Mouse (Mus musculus) G1E (cell line): ENCODE data around the gene Zfp366. TPM values are rescaled to one million over a fixed set of nuclear protein-coding genes. Genes with fewer than 3 reads are reported as not detected.

Experiments
- ATAC-seq: 2 replicates; pipeline ENCODE4 v1.8.0; 2016; ENCODE audit warnings: mild to moderate bottlenecking; ENCODE audit not compliant: insufficient number of reproducible peaks, poor library complexity, low FRiP score, severe bottlenecking; ENCODE audit errors: extremely low read depth
- DNase-seq: peaks from one replicate; pipeline ENCODE4 v3.0.0; 2012; ENCODE audit warnings: low spot score
- H3K27me3 ChIP-seq: 2 replicates; pipeline ENCODE4 v1.6.1; 2012; ENCODE audit warnings: mild to moderate bottlenecking, low read length, inconsistent platforms; ENCODE audit not compliant: insufficient read depth
- H3K36me3 ChIP-seq: replicated peaks from 2 replicates; pipeline ENCODE3; 2012; ENCODE audit warnings: mild to moderate bottlenecking, inconsistent platforms
- H3K4me1 ChIP-seq: 2 replicates; pipeline ENCODE4 v1.6.1; 2012; ENCODE audit warnings: low read depth, low read length, inconsistent platforms, mixed read lengths; ENCODE audit not compliant: insufficient read depth
- H3K4me3 ChIP-seq: 2 replicates; pipeline ENCODE4 v1.5.1; 2012; ENCODE audit warnings: low read depth, mild to moderate bottlenecking, inconsistent platforms, low read length, moderate library complexity, mixed read lengths
- H3K9me3 ChIP-seq: replicated peaks from 2 replicates; pipeline ENCODE4 v1.6.1; 2012; ENCODE audit warnings: inconsistent platforms
- CTCF ChIP-seq: IDR thresholded peaks from 2 replicates; pipeline ENCODE4 v1.5.1; 2012; ENCODE audit warnings: low read depth, low read length, inconsistent platforms, mixed read lengths
- GATA1 ChIP-seq: IDR thresholded peaks from 2 replicates; pipeline ENCODE4 v1.6.1; 2012; ENCODE audit warnings: borderline replicate concordance, low read length, inconsistent platforms, mixed read lengths
- GATA2 ChIP-seq: IDR thresholded peaks from 2 replicates; pipeline ENCODE4 v1.6.1; 2012; ENCODE audit warnings: low read depth, low read length, inconsistent platforms, borderline replicate concordance
- POLR2AphosphoS5 ChIP-seq: IDR thresholded peaks from 2 replicates; pipeline ENCODE4 v1.6.1; 2012; ENCODE audit warnings: low read depth, low read length, inconsistent platforms; ENCODE audit not compliant: insufficient replicate concordance
- TAL1 ChIP-seq: conservative IDR thresholded peaks from 2 replicates; pipeline ENCODE4 v1.6.1; 2012; ENCODE audit warnings: low read depth, low read length, inconsistent platforms, mixed read lengths
- polyA plus RNA-seq: library from polyadenylated mRNA; stranded (reverse); fragments of >175 nt; gene quantifications from 2 replicates; pipeline ENCODE4 v1.2.3, GENCODE M21; 2012
- total RNA-seq, 2 experiments: library from RNA; stranded (forward) in 1 of 2; stranded (reverse) in 1 of 2; fragments of 200-1000 nt in 1 of 2; fragments of >200 nt in 1 of 2; fragmentation: Nextera tagmentation in 1 of 2; gene quantifications; 2 replicates each; pipeline ENCODE4 v1.2.3; 2014 to 2017

Zfp366 gene
- total and polyA plus RNA-seq, 3 experiments = 0.05 TPM; not detected in 2

DNA sequence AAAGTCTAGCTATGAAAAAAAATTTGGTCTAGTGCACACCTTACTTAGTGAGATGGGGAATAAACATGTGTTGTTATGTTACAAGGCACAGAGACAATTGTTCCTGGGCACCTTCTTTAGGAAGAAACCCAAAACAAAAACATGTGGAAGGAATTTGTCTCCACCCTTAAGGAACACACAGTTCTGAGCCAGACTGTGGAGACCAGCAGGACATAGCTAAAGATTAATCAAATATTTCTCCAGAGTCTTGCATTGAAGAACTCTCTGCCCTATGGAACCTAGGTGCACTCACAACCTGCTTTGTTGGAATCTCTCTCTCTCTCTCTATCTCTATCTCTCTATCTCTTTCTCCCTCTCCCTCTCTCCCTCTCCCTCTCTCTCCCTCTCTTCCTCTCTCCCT is 69.6 kb downstream of the Zfp366 start:
- no peaks in the 10 kb centered on the region for H3K9me3 ChIP-seq
- DNase-seq (no peak), ATAC-seq (no peak)
- no peaks in the 10 kb centered on the region for H3K36me3 ChIP-seq
- no peak for TF ChIP-seq POLR2AphosphoS5
- no peak for TF ChIP-seq GATA2
- no peak overlapping the region for H3K4me3 ChIP-seq
- H3K4me1 ChIP-seq = no peaks in the 10 kb centered on the region
- H3K27me3 ChIP-seq = peaks cover 8% of the 10 kb centered on the region

DNA sequence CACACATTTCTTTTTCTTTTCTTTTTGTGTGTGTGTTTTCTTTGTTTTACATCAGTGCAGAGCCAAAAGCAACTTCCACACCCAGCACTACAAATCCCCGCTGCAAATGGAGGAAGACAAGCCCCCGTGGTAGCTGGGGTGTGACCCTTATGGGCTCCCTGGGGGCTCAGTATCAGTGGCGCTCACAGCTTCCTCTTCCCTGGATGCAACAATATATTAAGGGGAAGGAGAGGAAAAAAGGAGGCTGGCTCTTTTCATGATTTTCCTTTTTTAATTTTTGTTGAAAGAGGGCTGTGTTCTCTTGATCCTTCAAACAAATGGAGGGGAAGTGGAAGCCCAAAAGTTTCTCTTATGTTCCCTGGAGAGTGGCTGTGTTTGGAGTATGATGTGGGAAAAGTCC is 70.2 kb downstream of the Zfp366 start:
- Histone ChIP-seq H3K4me3 (no peak overlapping the region), H3K4me1 (no peaks in the 10 kb centered on the region)

DNA sequence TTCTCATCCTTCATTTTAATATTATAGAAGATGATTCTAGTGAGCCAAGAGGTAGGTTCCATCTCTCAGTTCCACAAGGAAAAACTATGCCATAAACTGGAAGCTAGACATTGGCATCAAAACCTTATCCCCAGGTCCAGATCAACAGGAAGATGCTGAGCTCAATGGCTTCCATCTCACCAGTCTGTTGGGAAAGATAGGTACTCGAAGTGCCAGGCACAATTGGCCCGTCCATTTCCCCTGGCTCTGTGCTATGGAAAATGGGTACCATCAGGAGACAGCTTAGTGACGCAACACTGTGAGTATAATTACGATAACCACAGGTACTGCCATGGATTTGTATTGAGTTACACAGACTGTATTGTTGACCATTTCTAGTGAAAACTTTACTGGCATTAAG is 72.3 kb downstream of the Zfp366 start:
- DNase-seq = no peak
- TF ChIP-seq TAL1 = no peak
- no peak for TF ChIP-seq POLR2AphosphoS5
- no peak for TF ChIP-seq GATA1
- TF ChIP-seq GATA2 = no peak
- no peak for TF ChIP-seq CTCF
- Histone ChIP-seq H3K4me3 (no peak overlapping the region), H3K4me1 (no peaks in the 10 kb centered on the region), H3K9me3 (no peaks in the 10 kb centered on the region), H3K27me3 (peaks cover 5% of the 10 kb centered on the region; the same call in 1 of the 2 replicates), H3K36me3 (no peaks in the 10 kb centered on the region)
- no peak for ATAC-seq

More for the DNA sequence above, 70.2 kb downstream of the Zfp366 start:
- ATAC-seq = no peak
- H3K27me3 ChIP-seq = peaks cover 8% of the 10 kb centered on the region
- TF ChIP-seq TAL1 (no peak), GATA1 (no peak), CTCF (no peak), POLR2AphosphoS5 (no peak), GATA2 (no peak)
- H3K36me3 ChIP-seq = no peaks in the 10 kb centered on the region
- H3K9me3 ChIP-seq = no peaks in the 10 kb centered on the region
- no peak for DNase-seq

DNA sequence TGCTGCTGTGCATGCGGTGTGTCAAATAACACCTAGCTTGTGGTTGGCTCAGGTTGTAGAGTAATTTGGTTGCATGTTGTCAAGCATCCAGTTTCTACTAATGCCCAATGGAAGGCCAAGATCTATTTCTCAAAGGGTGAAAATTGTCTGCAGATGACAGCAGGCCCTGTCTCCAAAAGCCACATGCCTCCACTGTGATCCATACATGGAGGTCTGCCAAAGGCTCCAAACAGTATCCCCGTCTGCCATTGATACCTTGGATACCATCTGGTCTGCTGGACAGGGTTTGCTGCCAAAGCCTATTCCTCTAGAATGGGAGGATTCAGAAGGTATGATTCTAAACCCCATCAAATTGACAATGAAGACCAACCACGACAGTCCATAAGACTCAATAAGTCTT is 74.1 kb downstream of the Zfp366 start:
- H3K27me3 ChIP-seq = peaks cover 5% of the 10 kb centered on the region; the same call in 1 of the 2 replicates
- TF ChIP-seq CTCF = no peak
- no peak for TF ChIP-seq GATA2
- no peak for TF ChIP-seq TAL1
- no peak for TF ChIP-seq POLR2AphosphoS5
- no peak for TF ChIP-seq GATA1
- DNase-seq (no peak), ATAC-seq (no peak)
- H3K36me3 ChIP-seq = no peaks in the 10 kb centered on the region
- H3K9me3 ChIP-seq = no peaks in the 10 kb centered on the region
- H3K4me1 ChIP-seq = no peaks in the 10 kb centered on the region
- H3K4me3 ChIP-seq = no peak overlapping the region

DNA sequence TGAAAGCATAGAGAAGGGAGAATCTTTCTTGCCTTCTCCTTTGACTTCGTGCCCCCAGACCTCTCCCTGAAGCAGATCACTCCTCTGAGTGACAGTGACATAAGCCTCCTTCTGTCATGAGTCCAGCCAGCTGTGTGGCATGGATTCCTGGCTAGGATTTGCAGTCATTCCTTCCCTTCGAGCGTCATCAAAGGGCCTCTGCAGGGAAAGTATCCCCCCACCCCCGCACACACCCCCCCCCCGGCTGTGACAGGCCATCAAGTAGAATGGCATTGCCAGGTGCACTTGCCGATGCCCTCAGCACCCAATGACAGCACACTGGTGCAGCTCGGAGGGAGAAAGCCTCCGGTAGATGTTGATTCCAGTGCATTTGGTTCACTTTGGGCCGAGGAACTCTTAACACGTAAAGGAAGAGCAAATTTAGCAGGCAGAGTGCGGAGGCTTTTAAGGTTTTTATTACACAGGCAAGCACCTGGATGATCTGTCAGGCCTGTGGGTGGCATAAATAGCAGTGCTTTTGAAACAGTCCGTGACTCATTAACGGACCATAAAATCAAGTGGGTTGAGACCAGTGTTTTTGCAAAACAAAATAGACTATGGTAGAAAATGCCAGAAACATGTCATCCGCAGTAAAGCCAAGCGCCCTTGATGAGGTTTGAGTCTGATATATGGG is 75.0 kb downstream of the Zfp366 start:
- ATAC-seq (no peak), DNase-seq (no peak)
- H3K36me3 ChIP-seq = no peaks in the 10 kb centered on the region
- TF ChIP-seq GATA1 = no peak
- no peak for TF ChIP-seq TAL1
- TF ChIP-seq CTCF = no peak
- TF ChIP-seq POLR2AphosphoS5 = no peak
- no peak for TF ChIP-seq GATA2
- no peaks in the 10 kb centered on the region for H3K9me3 ChIP-seq
- peaks cover 5% of the 10 kb centered on the region; the same call in 1 of the 2 replicates for H3K27me3 ChIP-seq
- H3K4me1 ChIP-seq = no peaks in the 10 kb centered on the region
- no peak overlapping the region for H3K4me3 ChIP-seq

DNA sequence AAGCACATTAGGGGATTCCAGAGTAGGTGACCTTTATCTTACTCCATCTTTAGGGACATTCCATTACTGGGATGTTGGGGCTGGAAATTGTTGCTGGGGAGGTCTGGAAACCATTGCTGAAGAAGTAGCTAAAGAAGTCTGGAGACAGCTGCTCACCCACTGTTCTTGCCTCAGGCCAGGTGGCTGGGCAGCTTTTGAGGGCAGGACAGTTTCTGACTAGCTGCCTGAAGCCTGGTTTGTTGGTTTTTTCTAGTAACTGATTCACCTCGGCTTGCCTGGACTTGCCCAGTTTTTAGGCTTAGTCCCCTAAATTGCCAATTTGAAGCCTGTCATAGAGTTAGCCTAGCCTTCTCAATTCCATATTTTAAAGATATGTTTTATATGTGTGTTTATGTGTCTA is 77.8 kb downstream of the Zfp366 start:
- TF ChIP-seq GATA1 (no peak), POLR2AphosphoS5 (no peak), GATA2 (no peak), TAL1 (no peak), CTCF (no peak)
- DNase-seq = no peak
- Histone ChIP-seq H3K27me3 (peaks cover 9% of the 10 kb centered on the region; the same call in 1 of the 2 replicates), H3K4me3 (no peak overlapping the region), H3K4me1 (no peaks in the 10 kb centered on the region), H3K9me3 (no peaks in the 10 kb centered on the region), H3K36me3 (no peaks in the 10 kb centered on the region)
- no peak for ATAC-seq
